Mouse (Mus musculus) MEL (cell line): Measurements from ENCODE around the gene Prtn3. TPM values are rescaled to one million over a fixed set of nuclear protein-coding genes. Genes with fewer than 3 reads are reported as not detected.
A peak's percentile ranks its signal among the peaks of the same experiment; 100 is the strongest.

Experiments used
- DNase-seq: peaks from one replicate; pipeline ENCODE4 v3.0.0; 2011; ENCODE audit warnings: low read depth, low spot score
- H3K27ac ChIP-seq: 2 replicates; pipeline ENCODE4 v1.5.1; 2012; ENCODE audit warnings: low read depth, mild to moderate bottlenecking, control low read depth, low read length, moderate library complexity; ENCODE audit not compliant: control insufficient read depth
- H3K27me3 ChIP-seq, 2 experiments: fragments of 150-350 bp in 1 of 2; sonication (generic) in 1 of 2; 2 replicates each; pipeline ENCODE4 v1.6.1; 2012; ENCODE audit warnings: low read length in 2 of 2, mild to moderate bottlenecking in 2 of 2, improper control_type of control experiment in 1 of 2, moderate library complexity in 1 of 2; ENCODE audit not compliant: insufficient read depth in 2 of 2, control insufficient read depth in 1 of 2
- H3K36me3 ChIP-seq, 2 experiments: 2 replicates each; pipeline ENCODE4 v1.6.1; 2012 to 2014; ENCODE audit warnings: low read length in 2 of 2, improper control_type of control experiment in 1 of 2, inconsistent platforms in 1 of 2, mild to moderate bottlenecking in 1 of 2; ENCODE audit not compliant: insufficient read depth in 2 of 2, control insufficient read depth in 1 of 2
- H3K4me1 ChIP-seq, 2 experiments: fragments of 150-350 bp in 1 of 2; sonication (generic) in 1 of 2; 2 replicates each; pipeline ENCODE4 v1.6.1; 2012; ENCODE audit warnings: low read length in 2 of 2, improper control_type of control experiment in 1 of 2, mild to moderate bottlenecking in 1 of 2; ENCODE audit not compliant: insufficient read depth in 2 of 2, control insufficient read depth in 1 of 2
- H3K4me3 ChIP-seq, 2 experiments: fragments of 150-350 bp in 1 of 2; sonication (generic) in 1 of 2; 2 replicates each; pipeline ENCODE4 v1.5.1; 2012; ENCODE audit warnings: low read depth in 2 of 2, low read length in 2 of 2, mild to moderate bottlenecking in 2 of 2, moderate library complexity in 2 of 2, control low read depth in 1 of 2, improper control_type of control experiment in 1 of 2; ENCODE audit not compliant: control insufficient read depth in 1 of 2, insufficient read depth in 1 of 2
- H3K79me2 ChIP-seq: 2 replicates; pipeline ENCODE4 v1.6.1; 2012; ENCODE audit warnings: mild to moderate bottlenecking, low read length, moderate library complexity; ENCODE audit not compliant: control insufficient read depth, poor library complexity, insufficient read depth
- H3K9ac ChIP-seq: 2 replicates; pipeline ENCODE4 v1.6.1; 2012; ENCODE audit warnings: low read depth, mild to moderate bottlenecking, control low read depth, low read length, moderate library complexity; ENCODE audit not compliant: control insufficient read depth, poor library complexity, severe bottlenecking
- H3K9me3 ChIP-seq: fragments of 150-350 bp; sonication (generic); replicated peaks from 2 replicates; pipeline ENCODE4 v1.6.1; 2012; ENCODE audit warnings: mild to moderate bottlenecking, low read length, improper control_type of control experiment, moderate library complexity; ENCODE audit not compliant: insufficient read depth
- CHD1 ChIP-seq: IDR thresholded peaks from 2 replicates; pipeline ENCODE4 v1.6.1; 2012; ENCODE audit warnings: low read depth, mild to moderate bottlenecking, inconsistent platforms, low read length, improper control_type of control experiment
- CHD2 ChIP-seq: IDR thresholded peaks from 2 replicates; pipeline ENCODE4 v1.6.1; 2011; ENCODE audit warnings: low read length, improper control_type of control experiment
- CTCF ChIP-seq, 3 experiments: IDR thresholded peaks in 2 of 3; conservative IDR thresholded peaks in 1 of 3; 2 replicates each; pipeline ENCODE4 v1.5.1; 2011 to 2012; ENCODE audit warnings: low read length in 3 of 3, low read depth in 2 of 3, mild to moderate bottlenecking in 2 of 3, improper control_type of control experiment in 1 of 3, inconsistent platforms in 1 of 3, mixed read lengths in 1 of 3, moderate library complexity in 1 of 3; ENCODE audit not compliant: control insufficient read depth in 1 of 3, insufficient read depth in 1 of 3, poor library complexity in 1 of 3, severe bottlenecking in 1 of 3
- E2F4 ChIP-seq: IDR thresholded peaks from 2 replicates; pipeline ENCODE4 v1.6.1; 2011; ENCODE audit warnings: low read depth, low read length, improper control_type of control experiment, borderline replicate concordance
- ELF1 ChIP-seq: IDR thresholded peaks from 2 replicates; pipeline ENCODE4 v1.6.1; 2014; ENCODE audit warnings: low read depth, mild to moderate bottlenecking, inconsistent platforms, low read length, improper control_type of control experiment, moderate library complexity
- EP300 ChIP-seq, 2 experiments: IDR thresholded peaks; 2 replicates each; pipeline ENCODE4 v1.6.1; 2011; ENCODE audit warnings: improper control_type of control experiment in 2 of 2, low read length in 2 of 2, low read depth in 1 of 2, mild to moderate bottlenecking in 1 of 2
- GABPA ChIP-seq: IDR thresholded peaks from 2 replicates; pipeline ENCODE4 v1.6.1; 2012; ENCODE audit warnings: low read depth, mild to moderate bottlenecking, inconsistent platforms, low read length, improper control_type of control experiment, moderate library complexity
- HCFC1 ChIP-seq: IDR thresholded peaks from 2 replicates; pipeline ENCODE4 v1.6.1; 2012; ENCODE audit warnings: low read depth, mild to moderate bottlenecking, inconsistent platforms, low read length, improper control_type of control experiment, moderate library complexity
- JUND ChIP-seq: IDR thresholded peaks from 2 replicates; pipeline ENCODE4 v1.6.1; 2011; ENCODE audit warnings: low read depth, mild to moderate bottlenecking, improper control_type of control experiment, low read length
- KAT2A ChIP-seq: conservative IDR thresholded peaks from 2 replicates; pipeline ENCODE4 v1.6.1; 2012; ENCODE audit warnings: low read depth, low read length, improper control_type of control experiment, inconsistent platforms
- MAFK ChIP-seq: IDR thresholded peaks from 2 replicates; pipeline ENCODE4 v1.6.1; 2011; ENCODE audit warnings: low read depth, mild to moderate bottlenecking, low read length, improper control_type of control experiment, borderline replicate concordance
- MAX ChIP-seq: IDR thresholded peaks from 2 replicates; pipeline ENCODE4 v1.6.1; 2011; ENCODE audit warnings: low read length, improper control_type of control experiment
- MAZ ChIP-seq: IDR thresholded peaks from 2 replicates; pipeline ENCODE4 v1.6.1; 2012; ENCODE audit warnings: low read depth, mild to moderate bottlenecking, inconsistent platforms, low read length, improper control_type of control experiment
- MEF2A ChIP-seq: IDR thresholded peaks from 2 replicates; pipeline ENCODE4 v1.6.1; 2014; ENCODE audit warnings: low read depth, mild to moderate bottlenecking, inconsistent platforms, low read length, improper control_type of control experiment; ENCODE audit not compliant: poor library complexity, insufficient replicate concordance, severe bottlenecking; ENCODE audit errors: extremely low read depth
- MXI1 ChIP-seq: IDR thresholded peaks from 2 replicates; pipeline ENCODE4 v1.6.1; 2011; ENCODE audit warnings: mild to moderate bottlenecking, low read depth, low read length, improper control_type of control experiment
- MYB ChIP-seq: IDR thresholded peaks from 2 replicates; pipeline ENCODE4 v1.6.1; 2011; ENCODE audit warnings: mild to moderate bottlenecking, low read depth, low read length, improper control_type of control experiment
- MYC ChIP-seq: IDR thresholded peaks from 2 replicates; pipeline ENCODE4 v1.6.1; 2011; ENCODE audit warnings: low read depth, mild to moderate bottlenecking, low read length, improper control_type of control experiment, moderate library complexity
- NELFE ChIP-seq: IDR thresholded peaks from 2 replicates; pipeline ENCODE4 v1.6.1; 2011; ENCODE audit warnings: low read depth, low read length, improper control_type of control experiment
- NRF1 ChIP-seq: IDR thresholded peaks from 2 replicates; pipeline ENCODE4 v1.6.1; 2014; ENCODE audit warnings: low read depth, mild to moderate bottlenecking, inconsistent platforms, low read length, improper control_type of control experiment, moderate library complexity; ENCODE audit not compliant: poor library complexity, insufficient read depth, severe bottlenecking
- POLR2A ChIP-seq, 2 experiments: IDR thresholded peaks; 2 replicates each; pipeline ENCODE4 v1.6.1; 2011 to 2012; ENCODE audit warnings: low read length in 2 of 2, mild to moderate bottlenecking in 2 of 2, control low read depth in 1 of 2, improper control_type of control experiment in 1 of 2, low read depth in 1 of 2, moderate library complexity in 1 of 2; ENCODE audit not compliant: control insufficient read depth in 1 of 2, insufficient read depth in 1 of 2, poor library complexity in 1 of 2
- POLR2AphosphoS2 ChIP-seq: IDR thresholded peaks from 2 replicates; pipeline ENCODE4 v1.6.1; 2011; ENCODE audit warnings: low read length, improper control_type of control experiment
- POLR2AphosphoS5 ChIP-seq: IDR thresholded peaks from 2 replicates; pipeline ENCODE4 v1.6.1; 2012; ENCODE audit warnings: low read depth, borderline replicate concordance, mild to moderate bottlenecking, inconsistent platforms, low read length, moderate library complexity, mixed read lengths
- RAD21 ChIP-seq: IDR thresholded peaks from 2 replicates; pipeline ENCODE4 v1.6.1; 2011; ENCODE audit warnings: mild to moderate bottlenecking, low read depth, low read length, improper control_type of control experiment
- SIN3A ChIP-seq: IDR thresholded peaks from 2 replicates; pipeline ENCODE4 v1.6.1; 2012; ENCODE audit warnings: low read length, improper control_type of control experiment, inconsistent platforms
- SMC3 ChIP-seq: IDR thresholded peaks from 2 replicates; pipeline ENCODE4 v1.6.1; 2011; ENCODE audit warnings: low read depth, low read length, improper control_type of control experiment
- TAL1 ChIP-seq: IDR thresholded peaks from 2 replicates; pipeline ENCODE4 v1.6.1; 2012; ENCODE audit warnings: mild to moderate bottlenecking, inconsistent platforms, low read length, moderate library complexity, mixed read lengths
- TBP ChIP-seq: IDR thresholded peaks from 2 replicates; pipeline ENCODE4 v1.8.0; 2011; ENCODE audit warnings: low read depth, low read length, improper control_type of control experiment
- TCF12 ChIP-seq: IDR thresholded peaks from 2 replicates; pipeline ENCODE4 v1.6.1; 2014; ENCODE audit warnings: low read depth, mild to moderate bottlenecking, inconsistent platforms, low read length, improper control_type of control experiment, moderate library complexity
- UBTF ChIP-seq: IDR thresholded peaks from 2 replicates; pipeline ENCODE4 v1.6.1; 2012; ENCODE audit warnings: low read depth, mild to moderate bottlenecking, inconsistent platforms, low read length, improper control_type of control experiment, moderate library complexity, borderline replicate concordance; ENCODE audit not compliant: insufficient read depth
- USF1 ChIP-seq: IDR thresholded peaks from 2 replicates; pipeline ENCODE4 v1.6.1; 2014; ENCODE audit warnings: low read depth, mild to moderate bottlenecking, inconsistent platforms, low read length, improper control_type of control experiment, moderate library complexity
- USF2 ChIP-seq, 2 experiments: IDR thresholded peaks; 2 replicates each; pipeline ENCODE4 v1.6.1; 2011 to 2012; ENCODE audit warnings: improper control_type of control experiment in 2 of 2, low read length in 2 of 2, borderline replicate concordance in 1 of 2, inconsistent platforms in 1 of 2, low read depth in 1 of 2, mild to moderate bottlenecking in 1 of 2; ENCODE audit not compliant: insufficient read depth in 1 of 2
- ZC3H11A ChIP-seq: IDR thresholded peaks from 2 replicates; pipeline ENCODE4 v1.6.1; 2012; ENCODE audit warnings: low read depth, mild to moderate bottlenecking, inconsistent platforms, low read length, improper control_type of control experiment
- ZKSCAN1 ChIP-seq: IDR thresholded peaks from 2 replicates; pipeline ENCODE4 v1.6.1; 2012; ENCODE audit warnings: low read depth, mild to moderate bottlenecking, inconsistent platforms, low read length, improper control_type of control experiment, moderate library complexity
- ZMIZ1 ChIP-seq: IDR thresholded peaks from 2 replicates; pipeline ENCODE4 v1.6.1; 2012; ENCODE audit warnings: low read depth, mild to moderate bottlenecking, inconsistent platforms, low read length, improper control_type of control experiment, moderate library complexity
- ZNF384 ChIP-seq: IDR thresholded peaks from 2 replicates; pipeline ENCODE4 v1.6.1; 2012; ENCODE audit warnings: low read depth, mild to moderate bottlenecking, inconsistent platforms, low read length, improper control_type of control experiment
- polyA plus RNA-seq, 2 experiments: library from polyadenylated mRNA; stranded (reverse) in 1 of 2; unstranded in 1 of 2; fragments of >175 nt in 1 of 2; fragments of >200 nt in 1 of 2; gene quantifications; 2 replicates each; pipeline versions ENCODE4 v1.2.1 to v1.2.4; 2012; ENCODE audit warnings: low replicate concordance in 2 of 2, low read depth in 1 of 2; ENCODE audit not compliant: insufficient read length in 2 of 2, insufficient read depth in 1 of 2, missing spikeins in 1 of 2
- total RNA-seq: library from RNA; depleted of rRNA; stranded (reverse); fragments of 300-350 nt; gene quantifications from 2 replicates; pipeline ENCODE4 v1.2.3, GENCODE M21; 2012

Prtn3 gene
- total and polyA plus RNA-seq, 3 experiments, result 11.2 to 31.5 TPM; not detected in 1

DNA sequence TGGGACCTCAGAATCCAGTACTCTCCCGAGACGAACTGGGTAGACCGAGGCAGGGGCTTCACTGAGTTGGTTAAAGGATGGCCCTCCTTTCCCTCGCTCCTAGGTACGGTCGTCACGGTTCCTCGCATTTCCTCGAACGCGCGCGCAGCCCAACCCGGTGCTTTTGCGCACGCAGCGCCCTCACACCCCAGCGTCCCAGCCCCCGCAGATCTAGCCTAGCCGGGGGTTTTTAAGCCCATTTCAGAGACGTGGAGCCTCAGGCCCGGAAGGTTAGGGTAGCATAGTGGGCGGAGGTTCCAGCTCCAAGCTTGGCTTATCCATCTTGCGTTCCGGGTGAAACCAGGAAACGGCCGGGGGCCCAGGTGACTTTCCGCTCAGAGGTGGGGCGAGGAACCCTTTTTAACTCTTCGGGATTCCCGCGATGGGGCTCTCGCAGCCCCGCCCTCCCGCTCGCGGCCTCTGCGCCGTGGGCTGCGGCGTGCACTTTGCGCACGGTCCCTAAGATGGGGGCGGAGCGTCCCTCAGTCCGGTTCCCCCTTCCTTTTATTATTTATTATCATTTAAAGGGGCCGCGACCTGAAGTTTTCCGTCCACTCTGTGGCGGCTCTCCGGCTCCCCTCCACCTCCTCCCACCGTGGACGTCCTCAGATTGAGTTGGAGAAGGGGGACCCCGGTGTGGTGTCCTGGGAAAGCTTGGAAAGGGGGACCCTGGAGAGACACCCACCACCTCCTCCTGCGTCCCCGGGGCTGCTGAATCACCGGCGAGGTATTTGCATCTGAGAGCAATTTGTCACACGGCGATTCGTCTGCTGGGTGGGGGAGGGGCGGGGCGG lies 52.4 kb downstream of the Prtn3 start, which contains the start of gene Arid3a:
TSS of gene Arid3a (plus strand) at position 553 of the 833 bp plus-strand sequence.
- Histone ChIP-seq H3K27me3 (no peaks in the 10 kb centered on the region), H3K79me2 (peaks cover 9% of the 10 kb centered on the region), H3K27ac (peak within 1 kb of the TSS; percentile 76), H3K4me3 (peak within 1 kb of the TSS; percentile 79 to 90), H3K36me3 (no peaks in the 10 kb centered on the region; a peak in 1 of 4 replicates), H3K9ac (peak within 1 kb of the TSS; percentile 93), H3K4me1 (peaks cover 0 to 6% of the 10 kb centered on the region in 2 experiments; a peak in 1 of 4 replicates), H3K9me3 (no peaks in the 10 kb centered on the region)
- peak; percentile 97 for DNase-seq
- TF ChIP-seq MAX (peak; percentile 56), MAFK (no peak), USF2 (IDR thresholded peaks at IDR 0.05; ENCODE audit: borderline replicate concordance in 1 of 2, insufficient read depth in 1 of 2, low read depth in 1 of 2, low read length in 2 of 2) (no peak), CTCF (IDR thresholded peaks at IDR 0.05 in 2 of 3, conservative IDR thresholded peaks at IDR 0.05 in 1 of 3; ENCODE audit: control insufficient read depth in 1 of 3, insufficient read depth in 1 of 3, low read depth in 2 of 3, low read length in 3 of 3, poor library complexity in 1 of 3, severe bottlenecking in 1 of 3) (no peak), CHD1 (0 out of 2 replicates have a peak, but pooled peaks have one; percentile 3), SMC3 (0 out of 2 replicates have a peak, but pooled peaks have one; percentile 0), KAT2A (no peak), ELF1 (peak; percentile 87), ZNF384 (no peak), MXI1 (peak; percentile 53), GABPA (no peak), NELFE (peak; percentile 15), RAD21 (no peak), USF1 (peak; percentile 56), TBP (peak; percentile 76), TAL1 (no peak), MAZ (peak; percentile 97), SIN3A (peak; percentile 99), JUND (no peak), MYC (0 out of 2 replicates have a peak, but pooled peaks have one; percentile 20), POLR2AphosphoS2 (peak; percentile 45; the same call in 1 of the 2 replicates), POLR2AphosphoS5 (no peak), E2F4 (peak; percentile 61; the same call in 1 of the 2 replicates), MYB (no peak), ZKSCAN1 (no peak), ZMIZ1 (0 out of 2 replicates have a peak, but pooled peaks have one; percentile 35), ZC3H11A (no peak), NRF1 (peak; percentile 60), CHD2 (no peak), TCF12 (no peak; the same call in 1 of the 2 replicates), MEF2A (no peak), EP300 (IDR thresholded peaks at IDR 0.05; ENCODE audit: low read depth in 1 of 2, low read length in 2 of 2) (no peak), HCFC1 (peak; percentile 86), POLR2A (IDR thresholded peaks at IDR 0.05; ENCODE audit: control insufficient read depth in 1 of 2, insufficient read depth in 1 of 2, low read depth in 1 of 2, low read length in 2 of 2, poor library complexity in 1 of 2) (peak; percentile 44 to 66; a peak in 2 of 4 replicates), UBTF (peak; percentile 42; the same call in 1 of the 2 replicates)
